Mouse (Mus musculus) embryonic facial prominence, embryonic 14.5 days (tissue): ENCODE data around the gene Nup107. TPM values are rescaled to one million over a fixed set of nuclear protein-coding genes. Genes with fewer than 3 reads are reported as not detected.
A peak's percentile ranks its signal among the peaks of the same experiment; 100 is the strongest.
"Not testable (repeated sequence)": the region's sequence is repeated elsewhere in the genome, so short reads cannot be mapped to it uniquely, and the experiment has no call there.

Source experiments
- ATAC-seq: fragments of 200-750 bp; cut with Nextera tagmentation; 2 replicates; pipeline ENCODE4 v1.8.0; 2017; ENCODE audit warnings: low read depth, moderate number of reproducible peaks, moderate TSS enrichment
- DNase-seq: peaks from one replicate; pipeline ENCODE4 v3.0.0-alpha.2; 2015; ENCODE audit warnings: low spot score
- H3K27ac ChIP-seq: fragments of 300-500 bp; sonication (generic); replicated peaks from 2 replicates; pipeline ENCODE4 v1.5.1; 2014; ENCODE audit warnings: low read depth, mild to moderate bottlenecking, low read length, moderate library complexity
- H3K27me3 ChIP-seq: fragments of 300-500 bp; sonication (generic); replicated peaks from 2 replicates; pipeline ENCODE4 v1.6.1; 2014; ENCODE audit warnings: low read length; ENCODE audit not compliant: control insufficient read depth, insufficient read depth
- H3K36me3 ChIP-seq: fragments of 300-500 bp; sonication (generic); 2 replicates; pipeline ENCODE4 v1.6.1; 2014; ENCODE audit warnings: low read length, mixed read lengths; ENCODE audit not compliant: control insufficient read depth, insufficient read depth
- H3K4me1 ChIP-seq: fragments of 300-500 bp; sonication (generic); 2 replicates; pipeline ENCODE4 v1.6.1; 2014; ENCODE audit warnings: antibody characterized with exemption, low read length; ENCODE audit not compliant: control insufficient read depth, insufficient read depth
- H3K4me2 ChIP-seq: fragments of 300-500 bp; sonication (generic); 2 replicates; pipeline ENCODE4 v1.6.1; 2014; ENCODE audit warnings: low read depth, mild to moderate bottlenecking, low read length, moderate library complexity, mixed read lengths
- H3K4me3 ChIP-seq: fragments of 300-500 bp; sonication (generic); 2 replicates; pipeline ENCODE4 v1.5.1; 2014; ENCODE audit warnings: low read depth, mild to moderate bottlenecking, low read length
- H3K9ac ChIP-seq: fragments of 300-500 bp; sonication (generic); 2 replicates; pipeline ENCODE4 v1.6.1; 2014; ENCODE audit warnings: low read depth, mild to moderate bottlenecking, low read length, moderate library complexity, mixed read lengths
- H3K9me3 ChIP-seq: fragments of 300-500 bp; sonication (generic); 2 replicates; pipeline ENCODE4 v1.6.1; 2016; ENCODE audit warnings: low read length; ENCODE audit not compliant: control insufficient read depth
- WGBS: fragments of 180-500 bp; shearing (Covaris S2); extraction: QIAGEN DNeasy Blood & Tissue Kit; methylation state at CpG from one replicate; pipeline ENCODE4 v1.1.7; 2014; 5-methylcytosine and 5-hydroxymethylcytosine counted together
- polyA plus RNA-seq: library from polyadenylated mRNA; unstranded; fragments of >200 nt; fragmentation: Nextera tagmentation; extraction: Ambion mirVana; gene quantifications from 2 replicates; pipeline ENCODE4 v1.2.1, GENCODE M21; 2014

Nup107 gene
- polyA plus RNA-seq, 1 experiment from 2014 or later: 50.6 TPM

- no peaks in the 10 kb centered on the region for H3K4me1 ChIP-seq
- H3K9ac ChIP-seq: no peak overlapping the region
- peaks cover 43% of the 10 kb centered on the region for H3K36me3 ChIP-seq
- no peaks in the 10 kb centered on the region for H3K9me3 ChIP-seq
- H3K27ac ChIP-seq: no peak overlapping the region
- H3K4me2 ChIP-seq: no peak overlapping the region
- no peaks in the 10 kb centered on the region for H3K27me3 ChIP-seq
- ATAC-seq: no peak
- 89% methylated on average over 5 of the region's 5 CpGs for WGBS
- DNase-seq: no peak
- H3K4me3 ChIP-seq: no peak overlapping the region
Observed at GRCm38 (mm10) chr10:117736573-117736972, 55.9 kb downstream of the Nup107 start.

GRCm38 (mm10) chr10:117735396-117735795 is 57.1 kb downstream of the Nup107 start:
- WGBS: 90% methylated on average over 11 of the region's 12 CpGs
- H3K9me3 ChIP-seq, H3K9ac ChIP-seq, ATAC-seq, DNase-seq, H3K27me3 ChIP-seq, H3K4me1 ChIP-seq, H3K27ac ChIP-seq, H3K4me3 ChIP-seq, H3K4me2 ChIP-seq: not testable (repeated sequence)
- H3K36me3 ChIP-seq: peaks cover 41% of the 10 kb centered on the region

GRCm38 (mm10) chr10:117734104-117734852 is 58.2 kb downstream of the Nup107 start:
- H3K4me1 ChIP-seq, ATAC-seq, DNase-seq, H3K27ac ChIP-seq, H3K9me3 ChIP-seq, H3K4me2 ChIP-seq, H3K9ac ChIP-seq, H3K27me3 ChIP-seq, H3K4me3 ChIP-seq: not testable (repeated sequence)
- WGBS: 81% methylated on average over 9 of the region's 10 CpGs
- peaks cover 29% of the 10 kb centered on the region for H3K36me3 ChIP-seq

GRCm38 (mm10) chr10:117733626-117734025 is 58.9 kb downstream of the Nup107 start:
- WGBS: 87% methylated on average over 8 of the region's 8 CpGs
- not testable (repeated sequence) for H3K27ac ChIP-seq, H3K9me3 ChIP-seq, H3K4me3 ChIP-seq, ATAC-seq, H3K4me2 ChIP-seq, H3K9ac ChIP-seq, H3K27me3 ChIP-seq, H3K4me1 ChIP-seq, DNase-seq
- H3K36me3 ChIP-seq: peaks cover 23% of the 10 kb centered on the region

- Histone ChIP-seq H3K36me3 (peaks cover 17% of the 10 kb centered on the region), H3K9me3 (no peaks in the 10 kb centered on the region), H3K9ac (no peak overlapping the region), H3K27ac (no peak overlapping the region), H3K4me1 (no peaks in the 10 kb centered on the region), H3K4me2 (no peak overlapping the region), H3K4me3 (no peak overlapping the region), H3K27me3 (no peaks in the 10 kb centered on the region)
- DNase-seq (no peak), ATAC-seq (no peak)
- 82% methylated on average over 14 of the region's 14 CpGs for WGBS
Observed at GRCm38 (mm10) chr10:117732962-117733592, 59.4 kb downstream of the Nup107 start.

- no peak overlapping the region for H3K4me2 ChIP-seq
- no peaks in the 10 kb centered on the region for H3K9me3 ChIP-seq
- H3K27me3 ChIP-seq: no peaks in the 10 kb centered on the region
- 89% methylated on average over 5 of the region's 5 CpGs for WGBS
- H3K36me3 ChIP-seq: peaks cover 12% of the 10 kb centered on the region; the same call in 1 of the 2 replicates
- H3K9ac ChIP-seq: no peak overlapping the region
- no peaks in the 10 kb centered on the region for H3K4me1 ChIP-seq
- DNase-seq (no peak), ATAC-seq (no peak)
- no peak overlapping the region for H3K4me3 ChIP-seq
- no peak overlapping the region for H3K27ac ChIP-seq
Observed at GRCm38 (mm10) chr10:117732184-117732583, 60.3 kb downstream of the Nup107 start.

GRCm38 (mm10) chr10:117731244-117732101 is 61.0 kb downstream of the Nup107 start:
- no peak for ATAC-seq
- H3K27ac ChIP-seq: no peak overlapping the region
- no peak overlapping the region for H3K9ac ChIP-seq

GRCm38 (mm10) chr10:117730637-117731203 is 61.8 kb downstream of the Nup107 start:
- Histone ChIP-seq H3K36me3 (no peaks in the 10 kb centered on the region), H3K4me1 (no peaks in the 10 kb centered on the region), H3K9ac (no peak overlapping the region), H3K4me3 (no peak overlapping the region), H3K27ac (no peak overlapping the region), H3K27me3 (no peaks in the 10 kb centered on the region), H3K4me2 (no peak overlapping the region), H3K9me3 (no peaks in the 10 kb centered on the region)
- ATAC-seq (no peak), DNase-seq (no peak)
- 91% methylated on average over 12 of the region's 12 CpGs for WGBS

More at GRCm38 (mm10) chr10:117731244-117732101, 61.0 kb downstream of the Nup107 start:
- DNase-seq: peak; percentile 57
- Histone ChIP-seq H3K36me3 (peaks cover 5% of the 10 kb centered on the region; the same call in 1 of the 2 replicates), H3K9me3 (no peaks in the 10 kb centered on the region), H3K4me2 (no peak overlapping the region), H3K4me3 (no peak overlapping the region), H3K4me1 (no peaks in the 10 kb centered on the region), H3K27me3 (no peaks in the 10 kb centered on the region)
- 53% methylated on average over 14 of the region's 15 CpGs for WGBS
